Mouse (Mus musculus) neutrophil, adult 5-6 weeks (primary cell): ENCODE data around the gene Adamtsl2. TPM values are rescaled to one million over a fixed set of nuclear protein-coding genes. Genes with fewer than 3 reads are reported as not detected.

Experiments
- ATAC-seq: fragments of 151-379, 151-347 bp; 2 replicates; pipeline ENCODE4 v1.8.0; 2017; ENCODE audit warnings: mild to moderate bottlenecking, moderate TSS enrichment; ENCODE audit not compliant: insufficient number of reproducible peaks, poor library complexity, low FRiP score, severe bottlenecking; ENCODE audit errors: extremely low read depth
- total RNA-seq: library from RNA; stranded (forward); fragments of 200-1000 nt; gene quantifications from 2 replicates; pipeline ENCODE4 v1.2.3, GENCODE M21; 2017

The Adamtsl2 gene
- total RNA-seq, 1 experiment from 2014 or later, result not detected

- ATAC-seq, result no peak
Observed at GRCm38 (mm10) chr2:27071978-27072377, 7.2 kb upstream of the Adamtsl2 start, which contains the start of gene Mymk. Gene Mymk, minus strand, starts transcription at chr2:27072179.

GRCm38 (mm10) chr2:27073407-27073806, 5.8 kb upstream of the Adamtsl2 start:
- ATAC-seq, result no peak

- no peak for ATAC-seq
Observed at GRCm38 (mm10) chr2:27074804-27075203, 4.4 kb upstream of the Adamtsl2 start.

GRCm38 (mm10) chr2:27075485-27075884, 3.7 kb upstream of the Adamtsl2 start:
- peak; percentile 47; the same call in 1 of the 2 replicates for ATAC-seq

- ATAC-seq, result no peak
Observed at GRCm38 (mm10) chr2:27077655-27078244, 1.4 kb upstream of the Adamtsl2 start.

- no peak for ATAC-seq
Observed at GRCm38 (mm10) chr2:27078312-27078711, 867 bp upstream of the Adamtsl2 start.

GRCm38 (mm10) chr2:27079649-27080048, 470 bp downstream of the Adamtsl2 start:
- no peak for ATAC-seq

GRCm38 (mm10) chr2:27083761-27084475, 4.7 kb downstream of the Adamtsl2 start:
- no peak for ATAC-seq

- ATAC-seq, result no peak
Observed at GRCm38 (mm10) chr2:27084963-27085362, 5.8 kb downstream of the Adamtsl2 start.

- ATAC-seq, result no peak
Observed at GRCm38 (mm10) chr2:27085801-27086200, 6.6 kb downstream of the Adamtsl2 start.

GRCm38 (mm10) chr2:27086483-27087010, 7.4 kb downstream of the Adamtsl2 start:
- ATAC-seq, result no peak

GRCm38 (mm10) chr2:27087581-27087980, 8.4 kb downstream of the Adamtsl2 start:
- ATAC-seq, result no peak

GRCm38 (mm10) chr2:27088071-27088644, 9.0 kb downstream of the Adamtsl2 start:
- no peak for ATAC-seq

- no peak for ATAC-seq
Observed at GRCm38 (mm10) chr2:27088700-27089099, 9.5 kb downstream of the Adamtsl2 start.

GRCm38 (mm10) chr2:27089238-27089637, 10.1 kb downstream of the Adamtsl2 start:
- no peak for ATAC-seq

- no peak for ATAC-seq
Observed at GRCm38 (mm10) chr2:27095178-27095577, 16.0 kb downstream of the Adamtsl2 start.

- no peak for ATAC-seq
Observed at GRCm38 (mm10) chr2:27096341-27096981, 17.3 kb downstream of the Adamtsl2 start.

- ATAC-seq, result no peak
Observed at GRCm38 (mm10) chr2:27097241-27097656, 18.1 kb downstream of the Adamtsl2 start.

GRCm38 (mm10) chr2:27097776-27098175, 18.6 kb downstream of the Adamtsl2 start:
- ATAC-seq, result no peak
